Mouse (Mus musculus) lung, postnatal 0 days (tissue): ENCODE measurements around the gene Kdm6b.

Source experiments
- CTCF ChIP-seq: IDR thresholded peaks from 2 replicates; pipeline ENCODE4 v1.5.1; 2016; ENCODE audit warnings: antibody characterized with exemption, mild to moderate bottlenecking
- EP300 ChIP-seq: IDR thresholded peaks from 2 replicates; pipeline ENCODE4 v1.6.1; 2016; ENCODE audit warnings: antibody characterized with exemption, mild to moderate bottlenecking, control low read depth

GRCm38 (mm10) chr11:69396772-69397171 lies 16.7 kb downstream of the Kdm6b start:
- TF ChIP-seq CTCF (no peak), EP300 (no peak; the same call in 1 of the 2 replicates)
